8 mouse cellular contexts compared by ENCODE assay signal in the genomic region with DNA sequence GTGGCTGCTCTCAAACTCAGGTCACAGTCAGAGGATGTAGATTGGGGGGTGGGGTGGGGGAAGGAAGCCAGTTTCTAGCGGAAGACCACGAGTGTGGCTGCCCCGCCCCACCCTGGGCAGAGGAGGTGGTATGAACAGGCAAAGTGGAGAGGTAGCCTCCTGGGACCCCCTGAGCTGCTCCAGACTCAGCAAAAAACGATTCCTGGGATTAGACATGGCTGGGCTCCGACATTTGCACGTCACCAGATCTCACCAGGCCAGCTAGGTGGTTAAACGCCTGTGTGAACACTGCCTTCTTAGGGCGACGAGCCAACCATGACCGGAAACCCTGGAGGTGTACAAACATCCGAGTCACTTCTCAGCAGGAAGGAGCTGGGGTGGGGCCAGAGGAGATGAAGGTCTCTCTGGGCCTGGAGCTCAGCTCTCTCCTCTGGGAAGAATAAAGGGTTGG. TPM values are rescaled to one million over a fixed set of nuclear protein-coding genes. Genes with fewer than 3 reads are reported as not detected.
A peak's percentile ranks its signal among the peaks of the same experiment; 100 is the strongest.
DNase-seq lines count a peak whose midpoint lies in the region; ATAC-seq and TF ChIP-seq lines count a peak whose summit lies in the region.

No protein-coding gene starts in this region.

- H3K27ac ChIP-seq in ES-E14 (ENCODE audit: insufficient read depth, low read depth, low read length, poor library complexity, severe bottlenecking): peak overlapping the region; percentile 57; the same call in 1 of the 2 replicates
- H3K27ac ChIP-seq in heart, embryonic 10.5 days: peak overlapping the region; percentile 57
- peak overlapping the region; percentile 81 for H3K27ac ChIP-seq in kidney, postnatal 0 days

- peak overlapping the region in 1 of 2 experiments; percentile 0; a peak in 1 of 4 replicates for H3K4me3 ChIP-seq in ES-E14 (ENCODE audit: insufficient read depth in 1 of 2, low read depth in 1 of 2, low read length in 2 of 2, poor library complexity in 1 of 2, severe bottlenecking in 1 of 2)
- no peak overlapping the region for H3K4me3 ChIP-seq in heart, embryonic 10.5 days
- no peak overlapping the region for H3K4me3 ChIP-seq in kidney, postnatal 0 days (replicated peaks; ENCODE audit: low read depth, low read length)

- 66% methylated on average over 11 of the region's 11 CpGs for WGBS in heart, embryonic 10.5 days
- WGBS in kidney, postnatal 0 days: 24% methylated on average over 11 of the region's 11 CpGs

- peaks cover 7 to 33% of the 10 kb centered on the region in 2 experiments; a peak in 3 of 4 replicates for H3K4me1 ChIP-seq in ES-E14 (ENCODE audit: control insufficient read depth in 2 of 2, insufficient read depth in 2 of 2, low read length in 2 of 2, poor library complexity in 1 of 2)
- peaks cover 24% of the 10 kb centered on the region for H3K4me1 ChIP-seq in heart, embryonic 10.5 days
- H3K4me1 ChIP-seq in kidney, postnatal 0 days (replicated peaks; ENCODE audit: insufficient read depth, low read length): peaks cover 17% of the 10 kb centered on the region

- peak overlapping the region; percentile 36; the same call in 1 of the 2 replicates for H3K9ac ChIP-seq in ES-E14 (ENCODE audit: insufficient read depth, low read depth, low read length, poor library complexity, severe bottlenecking)
- no peak overlapping the region for H3K9ac ChIP-seq in kidney, postnatal 0 days (ENCODE audit: low read depth, low read length)

- in situ Hi-C loops in ES-E14 (cut with MboI; ENCODE audit: low sequenced_read_pairs in 2 of 2, unreplicated experiment in 2 of 2): no loop called here

- H3K27me3 ChIP-seq in heart, embryonic 10.5 days (ENCODE audit: insufficient read depth, poor library complexity, severe bottlenecking): no peaks in the 10 kb centered on the region
- no peaks in the 10 kb centered on the region for H3K27me3 ChIP-seq in kidney, postnatal 0 days (ENCODE audit: insufficient read depth, low read length)

- TF ChIP-seq CTCF in kidney, postnatal 0 days (IDR thresholded peaks at IDR 0.05; ENCODE audit: low read depth): no peak

- H3K4me2 ChIP-seq in kidney, postnatal 0 days (ENCODE audit: low read length): no peak overlapping the region

- no peaks in the 10 kb centered on the region for H3K9me3 ChIP-seq in ES-E14 (ENCODE audit: control insufficient read depth, insufficient read depth, low read depth, low read length)
- no peaks in the 10 kb centered on the region for H3K9me3 ChIP-seq in heart, embryonic 10.5 days
- H3K9me3 ChIP-seq in kidney, postnatal 0 days (replicated peaks; ENCODE audit: low read length): no peaks in the 10 kb centered on the region

- peak; percentile 72 for ATAC-seq in kidney, postnatal 0 days (replicated peaks; ENCODE audit: low FRiP score, low read depth)
- ATAC-seq in megakaryocyte, adult 5-6 weeks (ENCODE audit: poor library complexity, severe bottlenecking): peak; percentile 88

- peaks cover 6% of the 10 kb centered on the region; the same call in 1 of the 2 replicates for H3K36me3 ChIP-seq in ES-E14 (ENCODE audit: control insufficient read depth, insufficient read depth, low read length, poor library complexity, severe bottlenecking)
- H3K36me3 ChIP-seq in heart, embryonic 10.5 days: peaks cover 38% of the 10 kb centered on the region
- 0 out of 2 replicates have a peak, but pooled peaks cover 7% of the 10 kb centered on the region for H3K36me3 ChIP-seq in kidney, postnatal 0 days (ENCODE audit: insufficient read depth, low read length)

- peak; percentile 62 for DNase-seq in adrenal gland, adult 2 months
- DNase-seq in adrenal gland, postnatal 4 days (ENCODE audit: low spot score in 2 of 2): no peak
- DNase-seq in ES-E14 (ENCODE audit: low read depth, low spot score): no peak
- DNase-seq in heart, embryonic 10.5 days (ENCODE audit: low spot score): no peak
- peak; percentile 73 for DNase-seq in kidney, postnatal 0 days (ENCODE audit: low spot score)
- no peak for DNase-seq in testis, postnatal 10 days (ENCODE audit: low spot score)
- no peak for DNase-seq in frontal cortex, postnatal 36 days (ENCODE audit: low spot score in 2 of 2)

TF ChIP-seq in ES-E14, 5 proteins besides CTCF, POLR2A, EP300 and RAD21:
- no peak for TF ChIP-seq ZNF384 (IDR thresholded peaks at IDR 0.05; ENCODE audit: low read depth, low read length)
- TF ChIP-seq MAFK (IDR thresholded peaks at IDR 0.05; ENCODE audit: insufficient read depth, low read depth, low read length): no peak
- no peak for TF ChIP-seq CHD2 (IDR thresholded peaks at IDR 0.05; ENCODE audit: low read depth, low read length)
TF ChIP-seq in ES-E14: peak in this region for 0.

RNA-seq across cellular contexts. Expression of gene Sfn, which starts 23.7 kb away (rescaled TPM):
- total RNA-seq in adrenal gland, adult 2 months (2021): 1 to 10 TPM; 1.4 to 1.8 TPM
- polyA plus RNA-seq in adrenal gland, adult 2 months (2012; rRNA removed): 2.1 and 3.0 TPM in 2 replicates
- 1 to 10 TPM; 3.7 to 4.3 TPM for total RNA-seq in adrenal gland, postnatal 4 days (2021)
- 35.8 and 46.6 TPM in 2 replicates for total RNA-seq in ES-E14 (2012; rRNA removed)
- polyA plus RNA-seq in heart, embryonic 10.5 days (2016; fragmentation: Nextera tagmentation; extraction: Ambion mirVana): 4.3 and 12.9 TPM in 2 replicates
- polyA plus RNA-seq in kidney, postnatal 0 days (2015; fragmentation: Nextera tagmentation; extraction: Ambion mirVana): 20.5 and 21.3 TPM in 2 replicates
- 2.5 and 4.1 TPM in 2 replicates for total RNA-seq in megakaryocyte, adult 5-6 weeks (2015)
- total RNA-seq in megakaryocyte, adult 5-6 weeks (2017): 1.2 and 4.0 TPM in 2 replicates

RNA-seq across cellular contexts. Expression of gene Zdhhc18, which starts 24.3 kb away (rescaled TPM):
- total RNA-seq in adrenal gland, adult 2 months (2021): 10 to 100 TPM; 18.4 to 24.8 TPM
- polyA plus RNA-seq in adrenal gland, adult 2 months (2012; rRNA removed): 31.0 and 32.9 TPM in 2 replicates
- 10 to 100 TPM; 20.8 to 23.9 TPM for total RNA-seq in adrenal gland, postnatal 4 days (2021)
- 39.0 and 55.8 TPM in 2 replicates for total RNA-seq in ES-E14 (2012; rRNA removed)
- 1.6 and 2.9 TPM in 2 replicates for polyA plus RNA-seq in heart, embryonic 10.5 days (2016; fragmentation: Nextera tagmentation; extraction: Ambion mirVana)
- 3.7 and 7.1 TPM in 2 replicates for polyA plus RNA-seq in kidney, postnatal 0 days (2015; fragmentation: Nextera tagmentation; extraction: Ambion mirVana)
- 15.0 and 29.5 TPM in 2 replicates for total RNA-seq in megakaryocyte, adult 5-6 weeks (2015)
- total RNA-seq in megakaryocyte, adult 5-6 weeks (2017): 9.3 and 12.2 TPM in 2 replicates

RNA-seq across cellular contexts. Expression of gene Gpn2, which starts 41.5 kb away (rescaled TPM):
- total RNA-seq in adrenal gland, adult 2 months (2021): 10 to 100 TPM; 16.5 to 18.5 TPM
- 63.3 and 82.5 TPM in 2 replicates for polyA plus RNA-seq in adrenal gland, adult 2 months (2012; rRNA removed)
- 10 to 100 TPM; 13.7 to 16.6 TPM for total RNA-seq in adrenal gland, postnatal 4 days (2021)
- total RNA-seq in ES-E14 (2012; rRNA removed): 39.5 and 52.6 TPM in 2 replicates
- 18.2 and 22.1 TPM in 2 replicates for polyA plus RNA-seq in heart, embryonic 10.5 days (2016; fragmentation: Nextera tagmentation; extraction: Ambion mirVana)
- 17.5 and 19.5 TPM in 2 replicates for polyA plus RNA-seq in kidney, postnatal 0 days (2015; fragmentation: Nextera tagmentation; extraction: Ambion mirVana)
- total RNA-seq in megakaryocyte, adult 5-6 weeks (2015): 14.0 and 15.1 TPM in 2 replicates
- 12.8 and 15.5 TPM in 2 replicates for total RNA-seq in megakaryocyte, adult 5-6 weeks (2017)

RNA-seq across cellular contexts. Expression of gene Pigv, which starts 46.8 kb away (rescaled TPM):
- total RNA-seq in adrenal gland, adult 2 months (2021): 10 to 100 TPM; 13.0 to 19.7 TPM
- 13.4 and 14.0 TPM in 2 replicates for polyA plus RNA-seq in adrenal gland, adult 2 months (2012; rRNA removed)
- 10 to 100 TPM; 19.8 to 20.2 TPM for total RNA-seq in adrenal gland, postnatal 4 days (2021)
- 11.6 and 14.5 TPM in 2 replicates for total RNA-seq in ES-E14 (2012; rRNA removed)
- polyA plus RNA-seq in heart, embryonic 10.5 days (2016; fragmentation: Nextera tagmentation; extraction: Ambion mirVana): 15.2 and 16.4 TPM in 2 replicates
- polyA plus RNA-seq in kidney, postnatal 0 days (2015; fragmentation: Nextera tagmentation; extraction: Ambion mirVana): 19.1 and 19.7 TPM in 2 replicates
- 7.5 and 7.8 TPM in 2 replicates for total RNA-seq in megakaryocyte, adult 5-6 weeks (2015)
- 7.2 and 7.9 TPM in 2 replicates for total RNA-seq in megakaryocyte, adult 5-6 weeks (2017)

RNA-seq across cellular contexts. Expression of gene Gpatch3, which starts 51.1 kb away (rescaled TPM):
- total RNA-seq in adrenal gland, adult 2 months (2021): 1 to 10 TPM; 6.0 to 7.5 TPM
- polyA plus RNA-seq in adrenal gland, adult 2 months (2012; rRNA removed): 8.5 and 13.1 TPM in 2 replicates
- total RNA-seq in adrenal gland, postnatal 4 days (2021): 10 to 100 TPM; 10.4 to 14.5 TPM
- total RNA-seq in ES-E14 (2012; rRNA removed): 14.4 and 19.9 TPM in 2 replicates
- 7.1 and 9.6 TPM in 2 replicates for polyA plus RNA-seq in heart, embryonic 10.5 days (2016; fragmentation: Nextera tagmentation; extraction: Ambion mirVana)
- 7.4 and 8.2 TPM in 2 replicates for polyA plus RNA-seq in kidney, postnatal 0 days (2015; fragmentation: Nextera tagmentation; extraction: Ambion mirVana)
- 2.7 and 3.7 TPM in 2 replicates for total RNA-seq in megakaryocyte, adult 5-6 weeks (2015)
- total RNA-seq in megakaryocyte, adult 5-6 weeks (2017): 32.6 and 40.2 TPM in 2 replicates

Comparison
In these comparisons a context has a peak if more than half of its experiments do, and no peak if none do; other contexts are left out.
1. DNase-seq: peak in adrenal gland, adult 2 months (single experiment) and kidney, postnatal 0 days (single experiment); none in adrenal gland, postnatal 4 days (0 of 2), ES-E14 (single experiment), heart, embryonic 10.5 days (single experiment), testis, postnatal 10 days (single experiment) and frontal cortex, postnatal 36 days (0 of 2).
2. Peak in every context shown above with its lines, with median percentiles within 50 percentile points of each other: H3K27ac ChIP-seq.